Mouse (Mus musculus): ENCODE measurements at regions not wholly inside any gene's neighbourhood (a gene's known extent, or its start where the extent isn't known, plus 50 kb on each side); places are given as distances from the start of the nearest gene placed in this dataset.

GRCm38 (mm10) chr6:18656202-18656601 is 141.6 kb upstream of the Cttnbp2 start:
- TF ChIP-seq CTCF (IDR thresholded peaks at IDR 0.05) (no peak), EP300 (IDR thresholded peaks at IDR 0.05) (no peak)

All from lung, postnatal 0 days (tissue).